Mouse (Mus musculus): ENCODE measurements around the gene Hypk.

The Hypk gene

GRCm38 (mm10) chr2:121505942-121506882 is 53.1 kb downstream of the Hypk start, which contains the start of the genes Mfap1a and Wdr76:
Gene Mfap1a (minus strand): TSS chr2:121506665.
Gene Wdr76 (plus strand): TSS chr2:121506723.
- DNase-seq (ENCODE audit: low spot score): peak; percentile 91

GRCm38 (mm10) chr2:121507173-121507950 is 54.3 kb downstream of the Hypk start:
- DNase-seq (ENCODE audit: low spot score): no peak

GRCm38 (mm10) chr2:121507951-121508330 is 54.9 kb downstream of the Hypk start:
- DNase-seq (ENCODE audit: low spot score): no peak

Measured in c-Kit-positive CD71-positive TER-119-positive erythroid progenitor cells, embryonic 14.5 days (primary cell).